Mouse (Mus musculus) CD4-positive, CD25-positive, alpha-beta regulatory T cell, adult 4 months (primary cell): ENCODE data around the gene Ctbp2. TPM values are rescaled to one million over a fixed set of nuclear protein-coding genes. Genes with fewer than 3 reads are reported as not detected.

Source experiments
- ATAC-seq: one replicate; pipeline ENCODE4 v1.8.0; 2017
- polyA plus RNA-seq, 2 experiments: library from polyadenylated mRNA; unstranded; fragments of 100-300 nt; shearing (Covaris generic); gene quantifications; one replicate each; pipeline ENCODE4 v1.2.1; 2017

Ctbp2 gene
- polyA plus RNA-seq, result 1 to 10 TPM; 7.8 to 8.2 TPM

GRCm38 (mm10) chr7:133123999-133124700 lies at the start of gene Ctbp2:
TSS of gene Ctbp2 (minus strand) at chr7:133124354.
- ATAC-seq, result no peak

- no peak for ATAC-seq
These were observed 47.4 kb upstream of the Ctbp2 start for GRCm38 (mm10) chr7:133171403-133172032.

DNA sequence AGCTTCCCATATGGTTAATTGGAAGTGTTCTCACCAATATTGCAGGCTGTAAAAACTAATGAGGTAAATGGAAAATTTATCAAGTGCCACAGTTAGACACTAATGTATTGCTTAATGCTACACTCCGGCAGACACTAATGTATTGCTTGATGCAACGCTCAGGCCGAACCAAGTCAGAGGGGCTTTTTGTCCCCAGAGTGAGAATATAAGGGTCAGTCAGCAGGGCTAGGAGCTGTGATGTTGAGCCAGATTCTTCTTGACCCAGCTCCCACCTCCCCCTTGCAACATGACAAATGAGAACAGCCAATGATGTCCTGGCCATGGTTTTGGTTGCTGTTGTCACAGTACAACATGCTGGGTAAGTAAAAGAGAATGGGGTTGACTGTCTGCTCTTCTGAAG lies 44.8 kb upstream of the Ctbp2 start:
- ATAC-seq, result no peak

GRCm38 (mm10) chr7:133167903-133168302 lies 43.7 kb upstream of the Ctbp2 start:
- no peak for ATAC-seq

GRCm38 (mm10) chr7:133164770-133165169 lies 40.6 kb upstream of the Ctbp2 start:
- no peak for ATAC-seq

DNA sequence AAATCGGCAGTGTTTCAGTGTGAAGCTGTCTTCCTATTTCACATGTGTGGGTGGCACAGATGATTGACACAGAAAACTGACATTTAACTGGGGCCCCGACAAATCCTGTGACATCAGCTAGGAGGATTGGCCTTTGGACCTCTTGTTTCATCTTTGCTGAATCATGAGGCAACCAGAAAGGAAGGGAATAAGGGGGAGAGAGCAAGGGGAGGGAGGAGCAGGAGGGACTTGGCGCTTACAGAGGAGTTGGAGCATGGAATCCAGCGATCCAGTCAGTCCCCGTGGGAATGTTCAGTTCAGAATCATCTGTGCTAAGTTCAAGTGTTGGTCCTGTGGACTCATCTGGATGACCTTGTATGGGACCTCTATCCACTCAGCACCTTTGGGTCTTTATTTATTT lies 38.9 kb upstream of the Ctbp2 start:
- ATAC-seq, result no peak

- ATAC-seq, result no peak
These were observed 38.0 kb upstream of the Ctbp2 start for GRCm38 (mm10) chr7:133162131-133162530.

DNA sequence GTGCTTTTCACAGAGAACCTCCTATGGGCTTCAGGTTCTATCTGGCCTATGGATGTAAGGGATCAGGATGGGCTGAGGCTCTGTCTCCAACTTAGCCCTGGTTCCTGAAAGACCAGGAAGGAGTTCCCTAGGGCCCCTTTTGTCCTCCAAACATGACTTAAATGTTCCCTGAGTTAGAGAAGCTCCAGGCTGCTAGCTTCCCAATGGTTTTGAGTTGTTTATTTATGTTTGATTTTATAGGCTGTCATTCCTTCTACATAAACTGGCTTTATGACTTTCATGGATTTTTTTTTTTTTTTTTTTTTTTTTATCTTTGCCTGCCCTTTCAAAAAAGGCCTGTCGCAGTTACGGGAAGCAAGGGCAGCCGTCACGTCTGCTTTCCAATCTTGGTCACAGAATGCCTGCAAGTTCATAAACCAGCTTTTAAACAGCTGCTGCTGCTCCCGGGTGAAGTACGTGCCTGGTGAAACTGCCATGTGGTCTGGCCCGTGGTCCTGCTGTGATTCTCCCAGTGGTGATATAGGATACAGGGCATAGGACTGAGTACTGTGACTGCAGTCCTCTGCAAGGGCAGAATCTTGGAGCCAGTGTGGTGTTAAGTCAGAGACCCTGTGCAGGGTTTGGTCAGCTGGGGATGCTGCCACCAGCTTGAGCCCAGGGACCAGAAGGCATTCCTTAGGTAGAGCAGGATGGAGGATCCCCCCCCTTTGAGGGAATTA lies 37.4 kb upstream of the Ctbp2 start:
- no peak for ATAC-seq

DNA sequence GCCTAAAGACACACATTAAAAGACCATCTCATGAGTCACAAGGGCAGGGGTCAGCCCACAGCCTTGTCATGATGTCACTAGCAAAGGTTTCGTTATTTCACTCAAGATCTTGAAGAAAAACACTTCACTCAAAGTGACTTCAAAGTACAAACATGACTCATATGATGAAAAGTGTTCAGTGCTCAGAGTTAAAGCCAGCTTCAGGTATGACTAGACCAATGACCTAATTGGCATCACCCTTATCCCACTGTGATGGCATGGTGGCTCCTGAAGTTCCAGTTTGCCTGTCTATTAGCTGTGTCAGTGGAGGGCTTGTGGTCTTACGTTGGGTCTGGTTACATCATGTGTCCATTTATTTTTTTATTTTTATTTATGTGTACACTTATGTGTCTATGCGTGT lies 35.4 kb upstream of the Ctbp2 start:
- ATAC-seq, result no peak

GRCm38 (mm10) chr7:133155621-133156020 lies 31.5 kb upstream of the Ctbp2 start:
- ATAC-seq, result no peak

GRCm38 (mm10) chr7:133154846-133155245 lies 30.7 kb upstream of the Ctbp2 start:
- ATAC-seq, result no peak

DNA sequence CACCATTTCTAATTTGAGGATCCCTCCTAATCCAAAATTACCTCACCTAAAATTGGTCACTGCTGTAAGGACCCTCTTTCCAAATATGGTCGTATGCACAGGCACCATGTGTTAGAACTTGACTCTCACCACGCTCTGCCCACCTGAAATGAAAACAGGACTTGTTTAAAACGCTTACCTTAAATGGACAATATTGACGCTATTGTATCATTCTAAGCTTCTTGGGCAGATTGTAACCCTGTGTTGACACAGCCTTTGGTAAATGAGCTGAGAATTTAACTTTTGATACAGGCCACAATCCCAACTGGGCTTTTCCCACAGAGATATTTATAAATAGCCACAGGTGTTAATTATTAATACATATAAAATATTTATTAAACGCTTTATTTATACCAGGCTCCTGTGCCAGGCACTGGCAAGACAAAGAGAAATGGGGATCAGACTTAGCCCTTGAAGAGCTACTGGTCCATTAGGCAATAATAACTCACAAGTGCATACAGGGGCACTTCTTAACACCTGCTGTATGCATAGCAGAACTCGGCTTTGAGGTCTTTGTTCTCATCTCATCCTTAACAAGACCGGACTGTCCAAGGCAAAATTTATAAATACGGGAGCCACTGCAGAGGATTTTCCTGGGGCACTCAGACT lies 15.7 kb upstream of the Ctbp2 start:
- ATAC-seq, result no peak

DNA sequence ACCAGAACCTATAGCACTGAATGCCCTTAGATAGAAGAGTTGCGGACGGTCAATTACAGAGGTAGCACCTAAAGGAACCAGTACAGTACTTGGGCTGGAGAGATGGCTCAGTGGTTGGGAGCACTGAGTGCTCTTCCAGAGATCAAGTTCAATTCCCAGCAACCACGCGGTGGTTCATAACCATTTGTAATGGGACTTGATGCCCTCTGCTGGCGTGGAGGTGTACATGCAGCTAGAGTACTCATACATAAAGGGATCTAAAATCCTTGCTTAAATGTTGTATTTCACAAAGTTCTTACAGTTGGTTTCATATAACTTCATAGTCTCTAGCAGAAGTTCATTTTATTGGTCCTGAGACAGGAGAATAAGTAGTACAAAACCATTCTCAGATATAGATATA lies 9.4 kb upstream of the Ctbp2 start:
- ATAC-seq, result no peak

GRCm38 (mm10) chr7:133132702-133133101 lies 8.5 kb upstream of the Ctbp2 start:
- no peak for ATAC-seq

DNA sequence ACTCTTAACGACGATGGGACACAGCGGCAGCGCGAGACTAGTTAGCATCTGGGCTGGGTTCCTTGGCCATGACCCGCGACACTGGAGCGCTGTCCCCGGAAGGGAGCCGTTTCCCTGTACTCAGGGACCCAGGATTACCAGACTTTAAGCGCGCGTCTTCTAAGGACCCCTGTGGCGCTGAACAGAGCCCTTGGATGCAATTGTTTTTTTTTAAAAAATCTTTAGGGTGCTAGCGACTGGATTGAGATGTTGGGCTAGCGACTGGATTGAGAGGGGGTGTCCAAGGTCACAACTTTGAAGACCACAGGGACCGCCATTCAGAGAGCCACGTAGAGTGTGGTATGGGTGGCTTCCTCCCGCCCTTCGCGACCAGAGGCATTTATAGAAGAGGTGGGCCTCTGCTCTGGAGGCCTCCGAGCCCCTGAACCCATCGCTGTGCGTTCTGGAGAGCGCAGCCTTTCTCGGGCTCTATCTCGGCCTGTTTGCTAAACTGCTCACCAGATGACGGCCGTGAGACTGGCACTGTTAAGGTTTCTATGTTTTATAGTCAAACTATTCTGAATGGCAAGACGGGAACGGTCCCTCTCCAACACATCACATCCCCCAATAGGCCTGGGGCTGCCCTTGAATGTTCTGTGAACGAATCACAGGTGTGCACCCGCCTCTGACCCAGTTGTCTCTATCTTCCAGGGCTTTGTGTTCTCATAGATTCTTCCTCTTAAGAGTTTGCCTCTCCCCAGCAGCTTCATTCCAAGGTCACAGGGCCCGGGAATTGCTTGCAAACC lies 739 bp upstream of the Ctbp2 start:
- ATAC-seq, result no peak

DNA sequence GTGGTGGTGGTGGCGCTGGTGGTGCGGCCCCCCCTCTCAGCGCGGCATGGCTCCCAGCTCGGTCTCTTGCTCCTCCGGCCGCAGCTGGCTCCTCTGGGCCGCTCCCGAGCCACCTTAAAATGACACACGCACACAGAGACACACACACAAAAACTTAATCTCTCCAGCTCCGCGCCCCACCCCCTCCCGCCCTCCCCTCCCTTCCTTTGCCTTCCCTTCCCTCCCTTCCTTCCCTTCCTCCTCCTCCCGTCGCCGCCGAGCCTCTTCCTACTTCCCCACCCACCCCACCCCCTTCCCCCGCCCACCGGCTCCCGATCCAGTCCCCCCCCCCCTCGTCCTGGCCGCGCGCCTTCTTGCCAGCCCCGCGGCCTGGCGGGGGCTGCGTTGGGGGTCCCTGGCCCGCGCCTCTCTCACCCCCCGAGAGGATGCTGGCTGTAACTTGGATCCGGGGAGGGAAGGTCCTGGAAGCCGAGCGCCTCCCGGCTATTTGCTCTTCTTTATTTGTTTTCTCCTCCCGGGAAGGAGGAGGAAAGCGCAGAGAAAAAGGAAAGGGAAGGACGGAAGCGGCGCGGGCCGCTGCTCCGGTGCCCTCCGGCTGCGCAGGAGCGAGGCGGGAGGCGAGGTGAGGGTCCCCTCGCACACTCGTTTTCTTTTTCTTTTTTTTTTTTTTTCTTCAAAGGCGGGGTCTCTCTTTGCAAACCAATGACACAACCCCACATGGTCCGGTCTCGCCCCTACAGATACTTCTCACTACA lies 733 bp downstream of the Ctbp2 start, which contains the start of gene Fgfr2:
Gene Fgfr2 (minus strand): TSS at position 107 of the 755 bp plus-strand sequence.
- ATAC-seq, result no peak

GRCm38 (mm10) chr7:133122379-133123243 lies 1.5 kb downstream of the Ctbp2 start:
- ATAC-seq, result no peak

DNA sequence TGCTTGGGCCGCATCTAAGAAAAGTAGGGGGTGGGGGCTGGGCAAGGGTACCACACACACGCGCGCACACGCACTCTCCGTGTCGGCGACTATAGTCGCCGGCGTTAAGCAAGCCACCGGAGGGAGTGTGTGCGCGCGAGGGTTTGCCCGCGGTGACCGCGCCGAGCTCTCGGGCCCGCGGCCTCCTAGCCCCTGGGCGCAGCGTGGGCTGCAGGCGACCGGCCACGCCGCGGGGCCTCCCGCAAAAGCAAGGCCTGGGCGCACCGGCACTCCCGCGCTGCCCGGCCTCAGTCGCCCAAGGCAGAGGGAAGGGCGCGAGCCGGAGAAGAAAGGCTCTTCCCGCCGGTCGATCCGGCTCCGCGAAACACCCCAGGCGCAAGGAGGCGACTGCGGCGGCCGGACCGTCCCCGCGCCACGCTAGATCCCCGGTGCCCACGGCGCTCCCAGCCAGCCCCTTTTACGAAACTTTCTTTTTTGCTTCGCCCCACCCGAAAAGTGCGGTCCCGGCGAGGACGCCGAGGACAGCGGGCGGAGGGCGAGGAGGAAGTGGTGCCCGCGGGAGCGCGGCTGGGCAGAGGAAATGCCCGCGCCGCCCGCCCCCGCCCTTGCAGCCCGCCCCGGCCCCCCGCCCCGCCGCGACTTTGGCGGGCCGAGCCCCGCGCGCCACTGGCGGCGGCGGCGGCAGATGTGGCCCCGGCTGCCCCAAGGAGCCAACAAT lies 2.3 kb downstream of the Ctbp2 start:
- ATAC-seq, result no peak

DNA sequence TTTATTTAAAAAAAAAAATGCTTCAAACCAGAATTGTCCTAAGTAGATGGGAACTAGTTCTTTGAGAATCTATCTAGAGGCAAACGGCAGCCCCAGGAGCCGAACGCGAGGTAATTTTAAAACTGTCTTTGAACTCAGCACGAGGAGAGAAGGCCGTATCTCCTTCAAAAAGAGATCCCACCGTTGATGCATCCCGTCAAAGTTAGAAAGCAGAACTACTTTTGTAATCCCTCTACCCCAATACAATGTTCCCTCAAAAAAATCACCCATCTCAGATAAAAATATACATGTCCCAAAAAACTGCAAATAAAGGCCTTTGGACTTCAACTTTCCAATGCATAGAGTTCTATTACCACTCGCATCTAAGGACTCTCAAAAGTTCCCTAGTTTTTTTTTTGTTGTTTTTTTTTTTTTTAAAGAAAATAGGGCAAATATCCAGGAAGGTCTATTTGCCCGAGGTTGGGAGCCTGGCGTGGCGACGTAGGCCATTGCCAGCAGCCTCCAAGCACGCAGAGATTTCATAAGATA lies 3.0 kb downstream of the Ctbp2 start:
- ATAC-seq, result no peak
